Mouse (Mus musculus) embryonic facial prominence, embryonic 15.5 days (tissue): Measurements from ENCODE around the gene Cdc42ep2. TPM values are rescaled to one million over a fixed set of nuclear protein-coding genes. Genes with fewer than 3 reads are reported as not detected.

Experiments used
- ATAC-seq: fragments of 200-750 bp; cut with Nextera tagmentation; 2 replicates; pipeline ENCODE4 v1.8.0; 2017; ENCODE audit warnings: low read depth, moderate TSS enrichment; ENCODE audit not compliant: insufficient number of reproducible peaks, low FRiP score, low TSS enrichment
- H3K27ac ChIP-seq: fragments of 300-500 bp; sonication (generic); replicated peaks from 2 replicates; pipeline ENCODE4 v1.5.1; 2015; ENCODE audit warnings: mild to moderate bottlenecking, inconsistent platforms
- H3K27me3 ChIP-seq: fragments of 300-500 bp; sonication (generic); 2 replicates; pipeline ENCODE4 v1.6.1; 2015; ENCODE audit warnings: inconsistent platforms
- H3K36me3 ChIP-seq: fragments of 300-500 bp; sonication (generic); 2 replicates; pipeline ENCODE4 v1.6.1; 2015; ENCODE audit warnings: mild to moderate bottlenecking, inconsistent platforms
- H3K4me1 ChIP-seq: fragments of 300-500 bp; sonication (generic); 2 replicates; pipeline ENCODE4 v1.6.1; 2015; ENCODE audit warnings: inconsistent platforms
- H3K4me2 ChIP-seq: fragments of 300-500 bp; sonication (generic); replicated peaks from 2 replicates; pipeline ENCODE4 v1.6.1; 2015; ENCODE audit warnings: mild to moderate bottlenecking, inconsistent platforms
- H3K4me3 ChIP-seq: fragments of 300-500 bp; sonication (generic); replicated peaks from 2 replicates; pipeline ENCODE4 v1.5.1; 2015; ENCODE audit warnings: mild to moderate bottlenecking, inconsistent platforms
- H3K9ac ChIP-seq: fragments of 300-500 bp; sonication (generic); 2 replicates; pipeline ENCODE4 v1.6.1; 2015; ENCODE audit warnings: inconsistent platforms
- H3K9me3 ChIP-seq: fragments of 300-500 bp; sonication (generic); replicated peaks from 2 replicates; pipeline ENCODE4 v1.6.1; 2016; ENCODE audit warnings: inconsistent platforms
- WGBS: fragments of 180-500 bp; shearing (Covaris S2); methylation state at CpG from one replicate; pipeline ENCODE4 v1.1.7; 2015; 5-methylcytosine and 5-hydroxymethylcytosine counted together
- polyA plus RNA-seq: library from polyadenylated mRNA; unstranded; fragments of >200 nt; fragmentation: Nextera tagmentation; extraction: Ambion mirVana; gene quantifications from 2 replicates; pipeline ENCODE4 v1.2.1, GENCODE M21; 2015

Gene Cdc42ep2
- polyA plus RNA-seq, 1 experiment from 2014 or later, result 11.0 TPM

DNA sequence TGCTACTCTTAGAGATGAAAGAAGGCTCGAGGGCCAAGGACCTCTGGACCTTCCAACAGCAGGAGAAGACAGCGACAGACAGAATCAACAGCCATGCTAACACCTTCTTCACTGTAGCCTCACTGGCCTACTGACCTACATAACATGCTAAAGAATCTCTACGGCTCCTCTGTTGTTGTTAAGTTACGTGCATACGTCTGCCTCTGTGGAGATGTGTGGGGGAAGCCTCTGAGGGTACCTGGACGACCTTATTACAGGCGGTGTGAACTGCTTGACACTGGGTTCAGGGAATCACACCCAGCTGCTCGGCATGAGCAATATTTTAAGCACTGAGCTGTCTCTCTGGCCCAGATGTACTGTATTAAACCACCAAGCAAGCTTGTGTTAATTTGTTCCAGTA is 2.9 kb upstream of the Cdc42ep2 start:
- WGBS, result 61% methylated on average over 8 of the region's 8 CpGs
- peaks cover 35% of the 10 kb centered on the region for H3K4me1 ChIP-seq
- H3K9me3 ChIP-seq, result no peaks in the 10 kb centered on the region
- H3K4me3 ChIP-seq, result no peak overlapping the region
- H3K4me2 ChIP-seq, result no peak overlapping the region
- peak overlapping the region; percentile 60 for H3K27ac ChIP-seq
- no peak overlapping the region for H3K9ac ChIP-seq
- no peaks in the 10 kb centered on the region for H3K36me3 ChIP-seq
- no peak for ATAC-seq
- H3K27me3 ChIP-seq, result no peaks in the 10 kb centered on the region

DNA sequence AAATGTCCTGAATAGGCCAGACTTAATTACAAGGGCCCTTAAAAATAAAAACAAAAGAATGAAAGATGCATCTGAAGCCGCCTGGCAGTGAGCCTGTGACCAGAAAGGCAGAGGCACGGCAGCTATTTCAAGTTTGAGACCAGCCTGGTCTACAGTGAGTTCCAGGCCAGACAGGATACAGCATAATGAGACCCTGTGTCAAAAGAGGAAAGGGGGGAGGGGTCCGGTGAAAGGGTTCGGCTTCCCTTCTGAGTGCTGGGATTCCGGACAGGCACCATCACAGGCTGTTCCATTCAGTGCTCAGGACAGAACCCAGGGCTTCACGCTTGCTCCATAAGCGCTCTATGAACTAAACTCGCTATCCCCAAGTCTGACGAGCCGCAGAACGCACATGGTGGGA is 2.4 kb upstream of the Cdc42ep2 start:
- H3K4me3 ChIP-seq, result no peak overlapping the region
- H3K4me2 ChIP-seq, result no peak overlapping the region
- H3K4me1 ChIP-seq, result peaks cover 40% of the 10 kb centered on the region
- H3K27me3 ChIP-seq, result no peaks in the 10 kb centered on the region
- 71% methylated on average over 11 of the region's 11 CpGs for WGBS
- H3K36me3 ChIP-seq, result no peaks in the 10 kb centered on the region
- no peak overlapping the region for H3K27ac ChIP-seq
- no peak for ATAC-seq
- no peak overlapping the region for H3K9ac ChIP-seq
- no peaks in the 10 kb centered on the region for H3K9me3 ChIP-seq

DNA sequence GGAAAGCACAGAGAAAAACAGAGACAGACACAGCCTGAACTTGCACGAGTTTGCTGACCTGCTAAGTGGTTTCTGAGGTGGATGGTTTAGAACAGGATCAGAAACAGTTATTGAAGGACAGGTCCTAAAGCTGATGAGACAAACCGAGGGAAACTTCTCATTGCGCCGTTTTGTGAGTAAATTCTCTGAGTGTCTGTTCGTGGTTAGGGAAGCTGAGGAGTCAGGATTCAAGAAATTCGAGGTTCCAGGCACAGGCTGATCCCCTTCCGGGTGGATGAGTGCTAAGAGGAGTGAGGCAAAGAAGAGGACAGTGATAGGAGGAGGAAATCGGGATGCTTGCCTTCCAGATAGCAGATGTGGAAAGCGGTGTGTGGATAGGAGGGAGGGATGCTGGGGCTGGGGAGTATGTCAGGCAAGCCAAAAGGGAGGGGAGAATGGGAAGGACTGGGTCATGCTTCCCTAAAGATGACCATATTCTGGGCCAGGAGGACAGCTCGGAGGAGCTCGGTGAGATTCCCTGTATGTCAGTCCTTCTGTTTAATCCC is 767 bp upstream of the Cdc42ep2 start:
- Histone ChIP-seq H3K36me3 (no peaks in the 10 kb centered on the region), H3K9me3 (no peaks in the 10 kb centered on the region), H3K27me3 (no peaks in the 10 kb centered on the region), H3K4me2 (peak overlapping the region; percentile 99), H3K27ac (peak overlapping the region; percentile 87; the same call in 1 of the 2 replicates), H3K4me3 (peak overlapping the region; percentile 67), H3K4me1 (peaks cover 46% of the 10 kb centered on the region), H3K9ac (no peak overlapping the region)
- no peak for ATAC-seq
- 15% methylated on average over 11 of the region's 11 CpGs for WGBS

DNA sequence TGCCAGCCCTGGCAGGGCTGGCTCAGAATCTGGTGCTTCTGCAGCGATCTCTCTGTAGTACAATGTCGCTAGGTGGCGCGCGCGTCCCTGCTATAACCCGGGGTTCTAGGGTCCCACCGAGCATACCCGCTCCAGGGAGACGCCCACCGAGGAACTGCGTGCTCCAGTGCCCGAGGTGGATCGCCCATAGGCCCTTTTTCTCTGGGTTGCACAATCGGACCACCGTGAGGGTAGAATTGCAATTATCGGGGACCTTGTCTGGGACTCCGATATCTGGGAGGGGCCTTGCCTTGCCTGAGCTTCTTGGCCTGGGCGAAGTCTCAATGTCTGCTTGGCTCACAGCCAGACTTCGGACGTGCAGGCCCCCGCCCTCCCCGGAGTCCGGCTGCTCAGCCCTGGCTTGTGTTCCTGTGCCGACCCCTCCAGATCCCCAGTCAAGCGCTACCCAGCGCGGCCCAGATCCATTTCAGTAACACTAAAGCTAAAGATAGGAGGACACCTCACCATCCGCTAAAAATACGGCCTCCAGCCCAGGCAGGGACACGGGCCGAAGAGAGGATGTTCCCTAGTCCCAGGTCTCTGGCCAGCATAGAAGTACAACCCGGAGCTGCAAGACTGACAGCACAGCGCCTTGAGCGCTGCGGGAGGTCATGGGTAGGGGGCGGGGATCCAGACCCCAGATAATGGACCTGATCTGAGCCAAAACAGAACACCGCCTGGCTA is 465 bp downstream of the Cdc42ep2 start:
- WGBS, result under 1% methylated on average over 38 of the region's 38 CpGs
- peak; percentile 69 for ATAC-seq
- H3K9me3 ChIP-seq, result no peaks in the 10 kb centered on the region
- H3K4me3 ChIP-seq, result peak overlapping the region; percentile 67
- H3K4me2 ChIP-seq, result peak overlapping the region; percentile 99
- peak overlapping the region; percentile 87 for H3K27ac ChIP-seq
- H3K4me1 ChIP-seq, result peaks cover 38% of the 10 kb centered on the region
- no peaks in the 10 kb centered on the region for H3K36me3 ChIP-seq
- peak overlapping the region; percentile 54 for H3K9ac ChIP-seq
- H3K27me3 ChIP-seq, result no peaks in the 10 kb centered on the region

DNA sequence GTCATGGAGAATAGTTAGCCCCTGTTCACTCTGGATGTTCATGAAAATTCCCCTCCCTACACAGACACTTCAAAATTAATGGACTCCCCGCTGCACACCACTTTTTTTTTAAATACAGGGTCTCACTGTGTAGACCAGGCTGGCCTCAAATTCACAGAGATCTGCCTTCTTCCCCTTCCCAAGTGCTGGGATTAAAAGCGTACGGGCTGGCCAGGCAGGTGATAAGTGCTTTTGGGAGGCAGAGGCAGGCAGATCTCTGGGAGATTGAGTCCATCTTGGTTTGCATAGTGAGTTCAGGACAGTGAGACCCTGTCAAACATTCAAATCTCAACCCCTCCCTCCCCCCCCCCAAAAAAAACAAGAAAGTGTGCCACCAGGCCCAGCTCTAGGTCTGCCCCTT is 1.7 kb downstream of the Cdc42ep2 start:
- Histone ChIP-seq H3K4me3 (no peak overlapping the region), H3K27me3 (no peaks in the 10 kb centered on the region), H3K27ac (no peak overlapping the region), H3K36me3 (peaks cover 5% of the 10 kb centered on the region), H3K9ac (no peak overlapping the region), H3K4me1 (peaks cover 27% of the 10 kb centered on the region), H3K9me3 (no peaks in the 10 kb centered on the region), H3K4me2 (0 out of 2 replicates have a peak overlapping the region, but pooled peaks have one; percentile 27)
- WGBS, result 93% methylated on average over 3 of the region's 3 CpGs
- no peak for ATAC-seq

DNA sequence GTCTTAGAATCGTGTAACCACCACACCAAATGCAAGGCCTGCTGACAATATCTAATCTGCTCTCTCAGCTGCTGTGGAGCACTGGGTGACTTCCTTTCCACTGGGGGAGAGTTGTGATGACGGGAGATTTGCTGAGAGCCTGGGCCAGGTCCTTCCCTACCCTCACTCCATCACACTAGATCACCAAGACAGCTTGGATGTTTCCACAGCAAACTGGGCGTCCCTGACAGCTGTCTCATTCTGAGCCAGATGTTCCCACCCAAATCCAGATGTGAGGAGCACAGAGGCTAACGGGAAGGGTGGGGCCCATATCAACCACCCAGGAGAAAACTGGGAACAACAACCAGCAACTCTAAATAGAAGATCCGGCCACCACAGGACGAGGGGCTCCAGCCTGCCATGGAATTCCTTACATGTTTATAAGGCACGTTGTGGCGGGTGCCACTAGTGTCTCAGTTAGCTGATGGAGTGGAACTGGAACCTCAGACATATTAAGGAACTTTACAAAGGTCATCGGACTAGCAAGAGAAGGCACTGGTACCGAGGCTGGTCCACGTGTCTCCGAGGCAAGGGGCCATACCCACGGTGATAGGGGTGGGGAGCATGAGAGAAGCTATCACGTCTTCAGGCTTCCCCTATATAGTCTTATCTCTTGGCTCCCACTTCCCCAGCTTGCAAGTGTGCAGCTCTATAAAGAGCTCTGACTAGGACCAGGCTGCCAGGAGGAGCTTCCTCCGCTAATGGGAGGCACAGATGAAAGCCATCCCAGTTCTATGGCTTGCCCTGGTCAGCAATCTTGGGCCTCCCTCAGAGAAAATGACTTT is 2.3 kb downstream of the Cdc42ep2 start:
- H3K4me3 ChIP-seq, result no peak overlapping the region
- WGBS, result 54% methylated on average over 15 of the region's 15 CpGs

DNA sequence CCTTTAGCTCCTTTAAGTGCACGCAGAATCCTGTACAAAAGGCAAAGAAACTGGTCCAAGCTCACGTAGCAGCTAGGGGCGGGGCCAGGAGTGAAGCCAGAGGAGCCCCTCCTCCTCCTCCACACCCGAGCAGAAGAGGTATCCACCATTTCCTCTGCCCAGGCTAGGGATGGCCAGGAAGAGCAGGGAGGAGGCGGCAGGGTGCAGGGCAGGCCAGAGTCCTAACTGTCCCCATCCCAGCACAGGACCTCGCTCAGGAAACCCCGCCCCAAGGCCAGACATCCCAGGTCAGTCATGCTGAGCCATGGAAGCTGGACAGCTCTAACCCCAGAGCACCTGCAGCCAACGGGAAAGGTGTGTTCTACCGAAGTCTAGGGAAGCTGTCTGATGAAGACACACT is 2.9 kb downstream of the Cdc42ep2 start:
- H3K9ac ChIP-seq, result 0 out of 2 replicates have a peak overlapping the region, but pooled peaks have one; percentile 23
- ATAC-seq, result no peak
- H3K36me3 ChIP-seq, result peaks cover 17% of the 10 kb centered on the region
- peak overlapping the region; percentile 27 for H3K4me2 ChIP-seq
- 0 out of 2 replicates have a peak overlapping the region, but pooled peaks have one; percentile 6 for H3K4me3 ChIP-seq
- 19% methylated on average over 9 of the region's 9 CpGs for WGBS
- no peak overlapping the region for H3K27ac ChIP-seq
- H3K9me3 ChIP-seq, result no peaks in the 10 kb centered on the region
- peaks cover 27% of the 10 kb centered on the region for H3K4me1 ChIP-seq
- no peaks in the 10 kb centered on the region for H3K27me3 ChIP-seq

More for the DNA sequence above, 2.3 kb downstream of the Cdc42ep2 start:
- peaks cover 27% of the 10 kb centered on the region for H3K4me1 ChIP-seq
- peak overlapping the region; percentile 27 for H3K4me2 ChIP-seq
- H3K27ac ChIP-seq, result no peak overlapping the region
- no peak for ATAC-seq
- H3K36me3 ChIP-seq, result peaks cover 11% of the 10 kb centered on the region
- H3K27me3 ChIP-seq, result no peaks in the 10 kb centered on the region
- peak overlapping the region; percentile 23; the same call in 1 of the 2 replicates for H3K9ac ChIP-seq
- H3K9me3 ChIP-seq, result no peaks in the 10 kb centered on the region

DNA sequence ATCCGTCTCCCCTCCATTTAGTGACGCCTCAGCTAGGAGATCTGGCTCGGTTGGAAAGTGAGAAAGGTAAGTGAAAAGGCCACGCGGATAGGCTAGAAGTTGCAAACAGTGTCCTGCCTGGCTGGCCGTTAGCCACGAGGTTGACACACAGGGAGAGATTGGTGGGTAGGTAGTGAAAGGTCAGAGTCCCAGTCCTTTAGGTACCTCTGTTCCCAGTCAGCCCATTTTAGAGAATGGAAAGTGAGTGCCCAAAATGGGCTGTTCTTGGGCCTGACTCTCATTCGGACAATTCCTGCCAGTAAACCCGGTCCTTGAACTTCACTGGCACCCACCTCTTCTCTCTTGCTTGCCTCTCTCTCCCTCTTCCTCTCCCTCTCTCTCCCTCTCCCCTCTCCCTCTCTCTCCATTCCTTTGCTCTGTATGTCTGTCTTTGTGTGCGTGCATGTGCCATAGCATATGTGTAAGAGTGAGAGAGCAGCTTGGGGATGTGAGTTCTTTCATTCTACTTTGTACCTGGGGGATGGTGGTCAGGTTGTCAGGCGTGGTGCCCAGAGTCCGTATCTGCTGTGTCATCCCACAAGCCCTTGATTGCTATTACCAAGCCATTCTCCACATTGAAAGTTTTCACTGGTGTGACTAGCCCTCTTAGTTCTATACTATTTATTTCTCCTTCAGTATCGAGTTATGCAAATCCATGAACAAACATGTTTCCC is 11.5 kb downstream of the Cdc42ep2 start, which contains the start of gene Dpf2:
Gene Dpf2 (minus strand): TSS at position 4 of the 713 bp plus-strand sequence.
- peaks cover 30% of the 10 kb centered on the region for H3K4me1 ChIP-seq
- 20% methylated on average over 13 of the region's 13 CpGs for WGBS
- no peaks in the 10 kb centered on the region for H3K9me3 ChIP-seq
- H3K4me2 ChIP-seq, result peak within 1 kb of the TSS; percentile 75
- H3K27ac ChIP-seq, result peak within 1 kb of the TSS; percentile 88
- no peaks in the 10 kb centered on the region for H3K27me3 ChIP-seq
- H3K4me3 ChIP-seq, result peak within 1 kb of the TSS; percentile 63
- ATAC-seq, result peak; percentile 11; the same call in 1 of the 2 replicates
- peaks cover 18% of the 10 kb centered on the region for H3K36me3 ChIP-seq
- H3K9ac ChIP-seq, result peak within 1 kb of the TSS; percentile 86

DNA sequence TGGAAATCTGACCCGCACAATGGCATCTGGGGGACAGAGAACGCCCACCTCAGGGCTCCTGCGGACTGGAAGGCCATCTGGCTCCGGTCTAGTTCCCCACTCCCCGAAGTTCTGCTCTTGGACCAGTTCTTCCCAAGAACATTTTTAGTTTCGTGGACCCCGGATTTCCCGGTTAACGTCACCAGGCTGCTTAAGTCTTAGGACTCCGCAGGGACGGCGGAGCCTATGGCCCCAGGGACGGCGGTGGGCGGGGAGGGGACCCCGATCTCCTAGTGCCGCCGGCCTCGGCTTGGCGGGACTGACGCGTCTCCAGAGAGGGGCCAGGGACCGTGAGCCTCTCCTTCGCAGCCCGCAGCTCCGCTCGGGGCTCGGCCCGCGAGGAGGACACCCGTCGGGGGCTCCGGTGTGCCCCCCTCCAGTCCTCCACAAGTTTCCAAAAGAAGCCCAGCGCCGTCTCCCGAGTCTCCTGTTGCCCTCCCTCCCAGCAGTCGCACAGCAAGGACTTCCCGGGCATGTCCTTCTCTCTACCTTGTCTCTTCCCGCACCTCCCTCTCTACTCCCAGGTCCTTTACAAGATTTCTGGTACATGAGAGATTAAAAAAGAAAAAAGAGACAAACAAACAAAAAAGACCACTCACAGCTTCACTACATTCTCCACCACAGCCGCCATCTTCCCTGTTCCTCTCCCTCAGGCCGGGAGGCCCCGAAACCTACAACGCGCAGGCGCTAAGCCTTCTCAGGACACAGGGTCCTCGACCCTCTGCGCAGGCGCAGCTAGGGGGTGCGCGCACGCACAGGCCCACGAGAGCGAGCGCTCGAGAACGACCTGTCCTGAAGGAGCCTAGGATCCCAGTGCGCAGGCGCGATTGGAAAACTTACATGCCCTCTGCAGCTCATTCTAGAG is 12.3 kb downstream of the Cdc42ep2 start:
- peak overlapping the region; percentile 88 for H3K27ac ChIP-seq
- peak; percentile 95 for ATAC-seq
- H3K4me1 ChIP-seq, result peaks cover 30% of the 10 kb centered on the region
- peak overlapping the region; percentile 75 for H3K4me2 ChIP-seq
- peak overlapping the region; percentile 63 for H3K4me3 ChIP-seq
- no peaks in the 10 kb centered on the region for H3K9me3 ChIP-seq
- peak overlapping the region; percentile 86 for H3K9ac ChIP-seq
- no peaks in the 10 kb centered on the region for H3K27me3 ChIP-seq
- under 1% methylated on average over 59 of the region's 59 CpGs for WGBS
- H3K36me3 ChIP-seq, result peaks cover 10% of the 10 kb centered on the region
